9 mouse cellular contexts compared by ENCODE assay signal in genomic region chr4:126314393-126314792, GRCm38 (mm10). TPM values are rescaled to one million over a fixed set of nuclear protein-coding genes. Genes with fewer than 3 reads are reported as not detected.
DNase-seq lines count a peak whose midpoint lies in the region; ATAC-seq and TF ChIP-seq lines count a peak whose summit lies in the region.
"Had no signal": no experiment of that assay in that cellular context is flagged by ENCODE, and none has a peak within 500 bp of the region (broad histone marks: within the 10 kb centered on the region; RNA-seq: fewer than 3 reads in every experiment).

No protein-coding gene starts in this region.

- no peak overlapping the region for H3K4me2 ChIP-seq in lung, embryonic 14.5 days
- H3K4me2 ChIP-seq in embryonic facial prominence, embryonic 12.5 days (replicated peaks), result 0 out of 2 replicates have a peak overlapping the region, but pooled peaks have one; percentile 3
- H3K4me2 ChIP-seq in forebrain, embryonic 16.5 days (ENCODE audit: low read length), result no peak overlapping the region

- no peak overlapping the region for H3K27ac ChIP-seq in lung, embryonic 14.5 days (ENCODE audit: low read depth)
- peak overlapping the region; percentile 88 for H3K27ac ChIP-seq in embryonic facial prominence, embryonic 12.5 days
- no peak overlapping the region for H3K27ac ChIP-seq in forebrain, embryonic 16.5 days (ENCODE audit: low read length)
- H3K27ac ChIP-seq: macrophage had no signal

- H3K9me3 ChIP-seq in lung, embryonic 14.5 days (ENCODE audit: low read depth, low read length), result no peaks in the 10 kb centered on the region
- no peaks in the 10 kb centered on the region for H3K9me3 ChIP-seq in embryonic facial prominence, embryonic 12.5 days
- no peaks in the 10 kb centered on the region for H3K9me3 ChIP-seq in forebrain, embryonic 16.5 days (ENCODE audit: control insufficient read depth, low read length)

- ATAC-seq in lung, embryonic 14.5 days (ENCODE audit: insufficient read depth), result no peak
- peak; percentile 59; the same call in 1 of the 2 replicates for ATAC-seq in embryonic facial prominence, embryonic 12.5 days (ENCODE audit: insufficient number of reproducible peaks, insufficient read depth, low FRiP score, low TSS enrichment)
- no peak for ATAC-seq in forebrain, embryonic 16.5 days

- no peak overlapping the region for H3K4me3 ChIP-seq in lung, embryonic 14.5 days (ENCODE audit: low read depth, low read length)
- H3K4me3 ChIP-seq in embryonic facial prominence, embryonic 12.5 days, result no peak overlapping the region
- no peak overlapping the region for H3K4me3 ChIP-seq in forebrain, embryonic 16.5 days (replicated peaks; ENCODE audit: low read length)

- no peak overlapping the region for H3K9ac ChIP-seq in lung, embryonic 14.5 days
- H3K9ac ChIP-seq in embryonic facial prominence, embryonic 12.5 days, result no peak overlapping the region
- H3K9ac ChIP-seq in forebrain, embryonic 16.5 days (replicated peaks; ENCODE audit: low read depth, low read length), result no peak overlapping the region

- no peaks in the 10 kb centered on the region for H3K4me1 ChIP-seq in lung, embryonic 14.5 days (ENCODE audit: insufficient read depth)
- peaks cover 36% of the 10 kb centered on the region for H3K4me1 ChIP-seq in embryonic facial prominence, embryonic 12.5 days
- peaks cover 3% of the 10 kb centered on the region; the same call in 1 of the 2 replicates for H3K4me1 ChIP-seq in forebrain, embryonic 16.5 days (replicated peaks; ENCODE audit: control insufficient read depth, insufficient read depth, low read length)

- 56% methylated on average over 10 of the region's 10 CpGs for WGBS in lung, embryonic 14.5 days
- WGBS in embryonic facial prominence, embryonic 12.5 days, result 16% methylated on average over 10 of the region's 10 CpGs
- WGBS in forebrain, embryonic 16.5 days, result 56% methylated on average over 10 of the region's 10 CpGs

- 0 out of 2 replicates have a peak, but pooled peaks have one; percentile 19 for TF ChIP-seq CTCF in lung, embryonic 14.5 days (IDR thresholded peaks at IDR 0.05; ENCODE audit: low read depth)

- no peaks in the 10 kb centered on the region for H3K27me3 ChIP-seq in lung, embryonic 14.5 days (ENCODE audit: insufficient read depth, low read length)
- H3K27me3 ChIP-seq in embryonic facial prominence, embryonic 12.5 days, result no peaks in the 10 kb centered on the region
- H3K27me3 ChIP-seq in forebrain, embryonic 16.5 days (replicated peaks; ENCODE audit: control insufficient read depth, insufficient read depth, low read length), result no peaks in the 10 kb centered on the region

- DNase-seq in lung, embryonic 14.5 days, result no peak
- no peak for DNase-seq in lung, postnatal 14 days
- peak; percentile 75 to 76 for DNase-seq in kidney, adult 8-10 months
- DNase-seq in mesoderm, embryonic 11.5 days (ENCODE audit: low read depth, low spot score), result peak; percentile 43
- no peak for DNase-seq in layer of hippocampus, adult 9-11 months
- no peak for DNase-seq in retina, embryonic 14.5 days (ENCODE audit: low spot score)

- peaks cover 42% of the 10 kb centered on the region for H3K36me3 ChIP-seq in lung, embryonic 14.5 days (ENCODE audit: insufficient read depth)
- peaks cover 32% of the 10 kb centered on the region for H3K36me3 ChIP-seq in embryonic facial prominence, embryonic 12.5 days
- H3K36me3 ChIP-seq in forebrain, embryonic 16.5 days (ENCODE audit: control insufficient read depth, insufficient read depth), result peaks cover 20% of the 10 kb centered on the region

RNA-seq across cellular contexts. Expression of gene Adprhl2, which starts 7.1 kb away (rescaled TPM):
- polyA plus RNA-seq in lung, embryonic 14.5 days (2014; fragmentation: Nextera tagmentation; extraction: Ambion mirVana), result 52.8 and 56.8 TPM in 2 replicates
- 91.0 and 95.2 TPM in 2 replicates for polyA plus RNA-seq in embryonic facial prominence, embryonic 12.5 days (2016; fragmentation: Nextera tagmentation; extraction: Ambion mirVana)
- polyA plus RNA-seq in forebrain, embryonic 16.5 days (2015; fragmentation: Nextera tagmentation; extraction: Ambion mirVana), result 81.7 and 88.1 TPM in 2 replicates

RNA-seq across cellular contexts. Expression of gene Tekt2, which starts 11.1 kb away (rescaled TPM):
- 1.3 and 2.5 TPM in 2 replicates for polyA plus RNA-seq in lung, embryonic 14.5 days (2014; fragmentation: Nextera tagmentation; extraction: Ambion mirVana)
- polyA plus RNA-seq in embryonic facial prominence, embryonic 12.5 days (2016; fragmentation: Nextera tagmentation; extraction: Ambion mirVana), result 17.0 and 17.8 TPM in 2 replicates
- 15.1 and 15.3 TPM in 2 replicates for polyA plus RNA-seq in forebrain, embryonic 16.5 days (2015; fragmentation: Nextera tagmentation; extraction: Ambion mirVana)

RNA-seq across cellular contexts. Expression of gene Col8a2, which starts 27.8 kb away (rescaled TPM):
- polyA plus RNA-seq in lung, embryonic 14.5 days (2014; fragmentation: Nextera tagmentation; extraction: Ambion mirVana), result 4.0 and 5.2 TPM in 2 replicates
- polyA plus RNA-seq in embryonic facial prominence, embryonic 12.5 days (2016; fragmentation: Nextera tagmentation; extraction: Ambion mirVana), result 47.6 and 49.8 TPM in 2 replicates
- 2.1 and 3.6 TPM in 2 replicates for polyA plus RNA-seq in forebrain, embryonic 16.5 days (2015; fragmentation: Nextera tagmentation; extraction: Ambion mirVana)
- polyA plus RNA-seq: macrophage had no signal

RNA-seq across cellular contexts. Expression of gene Trappc3, which starts 52.3 kb away (rescaled TPM):
- 26.7 and 28.9 TPM in 2 replicates for polyA plus RNA-seq in lung, embryonic 14.5 days (2014; fragmentation: Nextera tagmentation; extraction: Ambion mirVana)
- 113 and 115 TPM in 2 replicates for polyA plus RNA-seq in embryonic facial prominence, embryonic 12.5 days (2016; fragmentation: Nextera tagmentation; extraction: Ambion mirVana)
- 179 and 192 TPM in 2 replicates for polyA plus RNA-seq in forebrain, embryonic 16.5 days (2015; fragmentation: Nextera tagmentation; extraction: Ambion mirVana)

RNA-seq across cellular contexts. Expression of gene Map7d1, which starts 58.2 kb away (rescaled TPM):
- 50.7 and 61.1 TPM in 2 replicates for polyA plus RNA-seq in lung, embryonic 14.5 days (2014; fragmentation: Nextera tagmentation; extraction: Ambion mirVana)
- polyA plus RNA-seq in embryonic facial prominence, embryonic 12.5 days (2016; fragmentation: Nextera tagmentation; extraction: Ambion mirVana), result 95.8 and 102 TPM in 2 replicates
- 64.7 and 68.7 TPM in 2 replicates for polyA plus RNA-seq in forebrain, embryonic 16.5 days (2015; fragmentation: Nextera tagmentation; extraction: Ambion mirVana)

Comparison
In these comparisons a context has a peak if more than half of its experiments do, and no peak if none do; other contexts are left out.
1. DNase-seq: peak in kidney, adult 8-10 months (2 of 2) and mesoderm, embryonic 11.5 days (single experiment); none in lung, embryonic 14.5 days (single experiment), lung, postnatal 14 days (single experiment), layer of hippocampus, adult 9-11 months (single experiment) and retina, embryonic 14.5 days (single experiment).